Comparison of ENCODE assay signal across 9 mouse cellular contexts in the genomic region with DNA sequence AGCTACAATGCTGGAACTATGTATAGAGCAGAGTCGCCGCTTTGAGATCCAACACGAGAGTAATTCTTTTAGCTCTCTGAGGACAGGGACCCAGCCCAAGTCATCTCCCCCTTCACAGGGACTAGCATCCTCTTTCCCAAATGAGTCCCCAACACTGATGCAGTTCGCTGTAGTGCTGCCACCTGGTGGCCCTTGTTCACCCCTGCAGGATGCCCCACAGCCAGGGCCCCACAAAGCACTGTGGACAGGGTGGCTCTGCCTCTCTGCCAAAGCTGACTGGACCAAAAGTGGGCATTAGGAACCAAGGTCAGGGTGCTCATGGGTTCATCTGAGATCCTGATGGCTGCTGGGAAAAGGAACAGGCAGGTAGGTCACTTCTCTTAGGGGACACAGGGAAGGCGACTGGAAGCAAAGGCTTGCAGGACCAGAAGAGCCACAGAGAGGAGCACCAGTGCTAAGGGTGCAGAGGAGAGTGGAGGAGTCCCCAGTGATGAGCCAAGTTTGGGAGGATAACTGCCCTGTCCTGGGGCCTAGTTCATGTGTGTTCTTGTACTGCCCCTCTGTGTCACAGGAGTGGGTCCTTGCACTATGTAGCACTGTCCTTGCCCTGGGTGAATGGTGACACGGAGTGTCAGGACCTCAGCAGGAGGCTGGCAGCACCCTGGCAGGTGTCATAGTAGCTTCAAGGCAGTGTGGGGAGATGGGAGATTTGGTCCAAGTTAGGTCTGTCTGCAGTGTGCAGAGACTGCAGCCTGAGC. TPM values are rescaled to one million over a fixed set of nuclear protein-coding genes. Genes with fewer than 3 reads are reported as not detected.
DNase-seq lines count a peak whose midpoint lies in the region; ATAC-seq and TF ChIP-seq lines count a peak whose summit lies in the region.
"Had no signal": no experiment of that assay in that cellular context is flagged by ENCODE, and none has a peak within 500 bp of the region (broad histone marks: within the 10 kb centered on the region; RNA-seq: fewer than 3 reads in every experiment).

No protein-coding gene starts in this region.

- ATAC-seq in hindbrain, embryonic 12.5 days (ENCODE audit: low FRiP score), result peak; percentile 55
- ATAC-seq in midbrain, postnatal 0 days (ENCODE audit: low FRiP score), result no peak

- peak; percentile 88 for TF ChIP-seq CTCF in midbrain, postnatal 0 days (IDR thresholded peaks at IDR 0.05)

- peaks cover 4% of the 10 kb centered on the region; the same call in 1 of the 2 replicates for H3K9me3 ChIP-seq in hindbrain, embryonic 12.5 days (replicated peaks)
- H3K9me3 ChIP-seq in midbrain, postnatal 0 days (ENCODE audit: low read length), result no peaks in the 10 kb centered on the region
- H3K9me3 ChIP-seq: liver, embryonic 15.5 days had no signal

- DNase-seq in left cerebral cortex, adult 18-20 months (ENCODE audit: low spot score in 2 of 2), result peak; percentile 66 to 72
- no peak for DNase-seq in left cerebral cortex, adult 8-10 months (ENCODE audit: low spot score in 2 of 2)
- DNase-seq in R1 (ENCODE audit: low read depth, low spot score) (peak; percentile 73), liver (peak; percentile 61)
- peak; percentile 45 for DNase-seq in embryo, embryonic 9.5 days (ENCODE audit: extremely low spot score)
- peak; percentile 46 for DNase-seq in midbrain, postnatal 0 days (ENCODE audit: low spot score)
- peak; percentile 60 for DNase-seq in thymus, postnatal 14 days

- WGBS in hindbrain, embryonic 12.5 days, result 49% methylated on average over 6 of the region's 6 CpGs
- WGBS in midbrain, postnatal 0 days, result 56% methylated on average over 6 of the region's 6 CpGs

- no peak overlapping the region for H3K4me3 ChIP-seq in hindbrain, embryonic 12.5 days
- H3K4me3 ChIP-seq in midbrain, postnatal 0 days (ENCODE audit: low read depth, low read length), result no peak overlapping the region
- H3K4me3 ChIP-seq: liver, embryonic 15.5 days had no signal

- H3K36me3 ChIP-seq in hindbrain, embryonic 12.5 days, result peaks cover 36% of the 10 kb centered on the region
- peaks cover 33% of the 10 kb centered on the region for H3K36me3 ChIP-seq in midbrain, postnatal 0 days (ENCODE audit: insufficient read depth, low read length)

- peaks cover 2% of the 10 kb centered on the region; the same call in 1 of the 2 replicates for H3K27me3 ChIP-seq in hindbrain, embryonic 12.5 days
- no peaks in the 10 kb centered on the region for H3K27me3 ChIP-seq in midbrain, postnatal 0 days (ENCODE audit: insufficient read depth, low read length)
- H3K27me3 ChIP-seq: liver, embryonic 15.5 days had no signal

- H3K4me1 ChIP-seq in hindbrain, embryonic 12.5 days, result peaks cover 19% of the 10 kb centered on the region
- H3K4me1 ChIP-seq in midbrain, postnatal 0 days (ENCODE audit: insufficient read depth, low read length), result peaks cover under 1% of the 10 kb centered on the region; the same call in 1 of the 2 replicates

- no peak overlapping the region for H3K4me2 ChIP-seq in hindbrain, embryonic 12.5 days (replicated peaks)
- no peak overlapping the region for H3K4me2 ChIP-seq in midbrain, postnatal 0 days (ENCODE audit: low read depth, low read length, poor library complexity, severe bottlenecking)
- H3K4me2 ChIP-seq: liver, embryonic 15.5 days had no signal

- H3K9ac ChIP-seq in hindbrain, embryonic 12.5 days, result no peak overlapping the region
- H3K9ac ChIP-seq in midbrain, postnatal 0 days (replicated peaks; ENCODE audit: low read length, poor library complexity, severe bottlenecking), result no peak overlapping the region
- H3K9ac ChIP-seq: liver, embryonic 15.5 days had no signal

- no peak overlapping the region for H3K27ac ChIP-seq in hindbrain, embryonic 12.5 days
- no peak overlapping the region for H3K27ac ChIP-seq in midbrain, postnatal 0 days (ENCODE audit: low read depth, low read length)
- H3K27ac ChIP-seq: liver, embryonic 15.5 days had no signal

RNA-seq across cellular contexts. Expression of a gene that starts 7.4 kb away (rescaled TPM):
- 100 to 1,000 TPM; 347 to 376 TPM for total RNA-seq in left cerebral cortex, adult 18-20 months (2021)
- 100 to 1,000 TPM; 329 to 369 (median 363) TPM for total RNA-seq in left cerebral cortex, adult 8-10 months (2022)
- polyA plus RNA-seq in hindbrain, embryonic 12.5 days (2016; fragmentation: Nextera tagmentation; extraction: Ambion mirVana), result 79.8 and 81.0 TPM in 2 replicates
- 255 and 261 TPM in 2 replicates for total RNA-seq in midbrain, postnatal 0 days (2014; rRNA removed)
- 149 and 150 TPM in 2 replicates for polyA plus RNA-seq in midbrain, postnatal 0 days (2015; fragmentation: Nextera tagmentation; extraction: Ambion mirVana)

RNA-seq across cellular contexts. Expression of a gene that starts 14.2 kb away (rescaled TPM):
- 10 to 100 TPM; 93.2 to 93.8 TPM for total RNA-seq in left cerebral cortex, adult 18-20 months (2021)
- total RNA-seq in left cerebral cortex, adult 8-10 months (2022), result 100 to 1,000 TPM in 1 of 4 experiments, 10 to 100 TPM in 3; 92.1 to 102 (median 93.0) TPM
- 243 and 250 TPM in 2 replicates for polyA plus RNA-seq in hindbrain, embryonic 12.5 days (2016; fragmentation: Nextera tagmentation; extraction: Ambion mirVana)
- 203 and 215 TPM in 2 replicates for total RNA-seq in midbrain, postnatal 0 days (2014; rRNA removed)
- 207 and 220 TPM in 2 replicates for polyA plus RNA-seq in midbrain, postnatal 0 days (2015; fragmentation: Nextera tagmentation; extraction: Ambion mirVana)

RNA-seq across cellular contexts. Expression of a gene that starts 49.1 kb away (rescaled TPM):
- total RNA-seq in left cerebral cortex, adult 18-20 months (2021), result 1 to 10 TPM; 5.0 to 6.1 TPM
- total RNA-seq in left cerebral cortex, adult 8-10 months (2022), result 1 to 10 TPM; 3.4 to 5.3 (median 4.4) TPM
- polyA plus RNA-seq in hindbrain, embryonic 12.5 days (2016; fragmentation: Nextera tagmentation; extraction: Ambion mirVana), result 3.4 and 4.4 TPM in 2 replicates
- total RNA-seq in midbrain, postnatal 0 days (2014; rRNA removed), result 9.1 and 9.6 TPM in 2 replicates
- 9.2 and 12.2 TPM in 2 replicates for polyA plus RNA-seq in midbrain, postnatal 0 days (2015; fragmentation: Nextera tagmentation; extraction: Ambion mirVana)

Comparison
In these comparisons a context has a peak if more than half of its experiments do, and no peak if none do; other contexts are left out.
1. DNase-seq: peak in left cerebral cortex, adult 18-20 months (2 of 2), R1 (single experiment), embryo, embryonic 9.5 days (single experiment), liver (single experiment), midbrain, postnatal 0 days (single experiment) and thymus, postnatal 14 days (single experiment); none in left cerebral cortex, adult 8-10 months (0 of 2).